Mouse (Mus musculus): ENCODE results near the gene Gabarapl2.
A peak's percentile ranks its signal among the peaks of the same experiment; 100 is the strongest.

Gabarapl2 gene

GRCm38 (mm10) chr8:111968541-111968940 is 28.0 kb downstream of the Gabarapl2 start:
- DNase-seq (ENCODE audit: low spot score) = no peak

- no peak for DNase-seq (ENCODE audit: low spot score)
Observed at GRCm38 (mm10) chr8:111968991-111969390, 28.5 kb downstream of the Gabarapl2 start.

- DNase-seq (ENCODE audit: low spot score) = peak; percentile 33
Observed at GRCm38 (mm10) chr8:111974138-111974537, 33.6 kb downstream of the Gabarapl2 start.

- no peak for DNase-seq (ENCODE audit: low spot score)
Observed at GRCm38 (mm10) chr8:111975706-111976105, 35.2 kb downstream of the Gabarapl2 start.

- DNase-seq (ENCODE audit: low spot score) = peak; percentile 33
Observed at GRCm38 (mm10) chr8:111976326-111976725, 35.8 kb downstream of the Gabarapl2 start.

GRCm38 (mm10) chr8:111978147-111978546 is 37.6 kb downstream of the Gabarapl2 start:
- no peak for DNase-seq (ENCODE audit: low spot score)

- DNase-seq (ENCODE audit: low spot score) = no peak
Observed at GRCm38 (mm10) chr8:111982116-111982515, 41.6 kb downstream of the Gabarapl2 start.

- DNase-seq (ENCODE audit: low spot score) = no peak
Observed at GRCm38 (mm10) chr8:111984511-111984910, 44.0 kb downstream of the Gabarapl2 start.

GRCm38 (mm10) chr8:111989911-111990310 is 49.4 kb downstream of the Gabarapl2 start:
- DNase-seq (ENCODE audit: low spot score) = peak; percentile 70

- no peak for DNase-seq (ENCODE audit: low spot score)
Observed at GRCm38 (mm10) chr8:111991278-111991677, 50.8 kb downstream of the Gabarapl2 start.

GRCm38 (mm10) chr8:111992013-111992702 is 51.7 kb downstream of the Gabarapl2 start, which contains the start of gene Adat1:
Gene Adat1 (minus strand): TSS chr8:111992302.
- peak; percentile 83 for DNase-seq (ENCODE audit: low spot score)

GRCm38 (mm10) chr8:111992703-111993039 is 52.2 kb downstream of the Gabarapl2 start:
- no peak for DNase-seq (ENCODE audit: low spot score)
